Mouse (Mus musculus): ENCODE measurements around the gene Gm4756. TPM values are rescaled to one million over a fixed set of nuclear protein-coding genes. Genes with fewer than 3 reads are reported as not detected.
"Not testable (repeated sequence)": the region's sequence is repeated elsewhere in the genome, so short reads cannot be mapped to it uniquely, and the experiment has no call there.

Gm4756 gene
- polyA plus RNA-seq, 1 experiment from 2014 or later, result not detected

DNA sequence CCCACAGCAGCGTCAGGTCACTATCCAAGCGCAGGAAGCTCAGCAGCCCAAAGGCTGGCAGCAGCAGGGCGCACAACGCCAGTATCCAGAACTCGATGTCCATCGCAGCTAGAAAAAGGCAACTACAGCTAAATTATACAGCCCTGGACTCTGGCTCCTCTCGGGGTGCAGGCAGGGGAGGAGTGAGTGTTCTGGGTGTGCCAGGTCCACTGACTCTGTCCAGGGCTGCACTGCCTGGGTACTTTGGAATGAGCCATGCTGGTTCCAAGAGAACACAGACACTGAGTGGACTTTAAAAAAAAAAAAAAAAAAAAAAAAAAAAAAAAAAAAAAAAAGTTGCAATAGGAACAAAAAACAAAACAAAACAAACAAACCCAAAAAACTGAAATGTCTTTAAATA, 20.7 kb downstream of the Gm4756 start:
- ATAC-seq (ENCODE audit: insufficient number of reproducible peaks, insufficient read depth, low FRiP score, low TSS enrichment, low read depth), result no peak
- Histone ChIP-seq H3K9me3 (no peaks in the 10 kb centered on the region), H3K4me1 (no peaks in the 10 kb centered on the region), H3K4me3 (no peak overlapping the region), H3K27me3 (no peaks in the 10 kb centered on the region), H3K9ac (no peak overlapping the region), H3K36me3 (no peaks in the 10 kb centered on the region), H3K4me2 (no peak overlapping the region), H3K27ac (no peak overlapping the region)
- 93% methylated on average over 7 of the region's 7 CpGs for WGBS

DNA sequence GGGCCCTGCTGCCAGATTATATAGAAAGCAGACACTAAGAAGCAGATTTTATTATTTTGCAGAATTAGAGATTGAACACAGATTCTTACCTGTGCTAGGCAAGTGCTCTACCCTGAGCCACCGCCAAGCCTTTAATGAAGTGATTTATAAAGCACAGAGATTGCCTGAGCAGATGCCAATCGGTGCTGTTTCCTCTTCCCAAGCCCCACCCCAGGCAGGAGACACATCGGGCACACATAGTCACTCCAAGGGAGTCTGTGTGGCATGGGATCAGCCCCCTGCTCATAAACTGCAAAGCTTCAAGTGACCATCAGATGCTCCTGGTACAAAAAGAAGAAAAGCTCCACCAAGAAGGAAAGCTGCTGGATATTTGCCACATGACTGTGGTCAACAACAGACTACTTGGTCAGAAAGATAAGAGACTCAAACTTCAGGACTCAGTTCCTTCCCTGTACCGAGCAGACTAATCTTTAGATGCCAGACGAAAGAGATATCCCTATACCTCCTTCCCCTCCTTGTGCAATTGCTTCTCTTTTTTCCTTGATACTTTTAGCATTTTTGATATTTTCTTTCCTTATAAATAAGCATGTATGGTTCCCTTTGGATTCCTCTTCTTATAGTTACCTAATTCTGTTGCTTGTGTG, 26.5 kb downstream of the Gm4756 start:
- Histone ChIP-seq H3K27ac (no peak overlapping the region), H3K4me1 (no peaks in the 10 kb centered on the region), H3K27me3 (no peaks in the 10 kb centered on the region), H3K9me3 (no peaks in the 10 kb centered on the region), H3K4me3 (no peak overlapping the region), H3K36me3 (no peaks in the 10 kb centered on the region), H3K9ac (no peak overlapping the region), H3K4me2 (no peak overlapping the region)
- ATAC-seq (ENCODE audit: insufficient number of reproducible peaks, insufficient read depth, low FRiP score, low TSS enrichment, low read depth), result no peak
- WGBS, result 83% methylated on average over 5 of the region's 5 CpGs

- ATAC-seq (ENCODE audit: insufficient number of reproducible peaks, insufficient read depth, low FRiP score, low TSS enrichment, low read depth), result no peak
- Histone ChIP-seq H3K9ac (no peak overlapping the region), H3K4me2 (no peak overlapping the region), H3K4me3 (no peak overlapping the region), H3K9me3 (no peaks in the 10 kb centered on the region), H3K27me3 (no peaks in the 10 kb centered on the region), H3K27ac (no peak overlapping the region), H3K36me3 (no peaks in the 10 kb centered on the region), H3K4me1 (no peaks in the 10 kb centered on the region)
- WGBS, result 83% methylated on average over 1 of the region's 1 CpGs
These were observed 28.0 kb downstream of the Gm4756 start for GRCm38 (mm10) chr12:72621441-72621840.

DNA sequence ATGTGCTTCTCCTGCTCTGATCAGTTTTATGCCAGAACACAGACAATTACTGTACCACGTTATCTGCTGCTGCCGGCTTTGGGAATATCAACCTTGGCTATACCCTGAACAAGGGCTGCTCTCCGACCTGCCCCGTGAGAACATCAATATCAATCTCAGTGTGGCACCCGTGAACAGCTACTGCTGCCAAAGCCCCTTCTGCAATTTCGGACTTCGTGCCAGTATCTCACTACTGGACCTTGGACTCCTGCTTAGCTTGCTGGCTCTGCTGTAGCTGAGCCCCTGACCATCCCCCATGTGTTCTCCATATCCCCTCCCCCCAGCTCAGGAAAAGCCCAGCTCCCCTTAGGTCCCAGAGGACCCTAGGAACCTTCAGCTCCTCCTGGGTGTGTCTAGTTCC, 28.6 kb downstream of the Gm4756 start:
- no peaks in the 10 kb centered on the region for H3K36me3 ChIP-seq
- H3K4me3 ChIP-seq, result no peak overlapping the region
- H3K9ac ChIP-seq, result no peak overlapping the region
- no peak overlapping the region for H3K4me2 ChIP-seq
- no peak overlapping the region for H3K27ac ChIP-seq
- no peaks in the 10 kb centered on the region for H3K27me3 ChIP-seq
- H3K9me3 ChIP-seq, result no peaks in the 10 kb centered on the region
- no peaks in the 10 kb centered on the region for H3K4me1 ChIP-seq
- WGBS, result 89% methylated on average over 7 of the region's 7 CpGs
- ATAC-seq (ENCODE audit: insufficient number of reproducible peaks, insufficient read depth, low FRiP score, low TSS enrichment, low read depth), result no peak

- Histone ChIP-seq H3K4me2 (no peak overlapping the region), H3K4me3 (no peak overlapping the region), H3K27me3 (no peaks in the 10 kb centered on the region), H3K27ac (no peak overlapping the region), H3K36me3 (no peaks in the 10 kb centered on the region), H3K9ac (no peak overlapping the region), H3K9me3 (no peaks in the 10 kb centered on the region), H3K4me1 (no peaks in the 10 kb centered on the region)
- 91% methylated on average over 3 of the region's 3 CpGs for WGBS
- ATAC-seq (ENCODE audit: insufficient number of reproducible peaks, insufficient read depth, low FRiP score, low TSS enrichment, low read depth), result no peak
These were observed 37.4 kb downstream of the Gm4756 start for GRCm38 (mm10) chr12:72612053-72612452.

GRCm38 (mm10) chr12:72598731-72599130, 50.7 kb downstream of the Gm4756 start:
- not testable (repeated sequence) for H3K9me3 ChIP-seq; H3K9ac ChIP-seq; H3K4me3 ChIP-seq; ATAC-seq (ENCODE audit: insufficient number of reproducible peaks, insufficient read depth, low FRiP score, low TSS enrichment, low read depth); H3K27ac ChIP-seq; H3K27me3 ChIP-seq; H3K4me1 ChIP-seq; H3K36me3 ChIP-seq; H3K4me2 ChIP-seq
- 84% methylated on average over 2 of the region's 2 CpGs for WGBS

DNA sequence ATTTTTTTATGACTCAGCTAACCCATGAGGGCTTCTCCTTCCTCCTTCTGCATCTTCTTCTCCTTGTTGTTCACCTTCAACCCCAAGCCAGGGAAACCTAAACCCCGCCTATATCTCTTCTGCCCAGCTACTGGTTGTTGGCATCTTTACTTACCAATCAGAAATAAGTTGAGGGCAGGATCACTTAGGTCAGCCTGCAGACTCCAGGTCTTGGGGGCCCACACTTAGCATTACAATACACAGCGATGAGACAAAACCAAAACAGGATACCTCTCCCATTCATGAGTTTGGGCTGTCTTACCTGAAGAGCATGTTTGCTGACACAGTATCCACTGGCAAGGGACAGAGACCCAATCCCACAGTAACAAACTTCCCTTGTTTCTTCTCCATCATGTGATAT, 55.5 kb downstream of the Gm4756 start:
- WGBS, result 56% methylated on average over 2 of the region's 2 CpGs
- H3K4me3 ChIP-seq, result no peak overlapping the region
- H3K9ac ChIP-seq, result no peak overlapping the region
- no peaks in the 10 kb centered on the region for H3K4me1 ChIP-seq
- ATAC-seq (ENCODE audit: insufficient number of reproducible peaks, insufficient read depth, low FRiP score, low TSS enrichment, low read depth), result no peak
- H3K27ac ChIP-seq, result no peak overlapping the region
- no peaks in the 10 kb centered on the region for H3K9me3 ChIP-seq
- H3K36me3 ChIP-seq, result no peaks in the 10 kb centered on the region
- H3K27me3 ChIP-seq, result no peaks in the 10 kb centered on the region
- no peak overlapping the region for H3K4me2 ChIP-seq

DNA sequence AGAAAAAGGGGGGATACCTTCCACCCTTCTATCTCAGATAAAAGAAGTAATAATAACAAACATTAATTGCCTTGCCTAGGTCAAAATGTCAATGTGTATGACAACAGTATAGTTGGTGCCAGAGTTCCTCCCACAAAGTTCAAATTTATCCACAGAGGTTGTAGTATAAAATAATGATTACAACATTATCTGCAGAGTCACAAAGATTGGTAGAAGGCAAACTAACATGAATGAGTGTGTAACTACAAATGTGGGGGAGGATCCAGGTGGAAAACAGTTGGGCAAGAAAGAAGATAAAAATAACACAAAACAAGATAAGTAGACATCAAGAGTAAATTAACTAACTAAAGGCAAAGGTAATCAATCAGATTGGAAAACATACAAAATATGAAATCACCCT, 56.5 kb downstream of the Gm4756 start:
- H3K4me2 ChIP-seq, result no peak overlapping the region
- H3K27ac ChIP-seq, result no peak overlapping the region
- ATAC-seq (ENCODE audit: insufficient number of reproducible peaks, insufficient read depth, low FRiP score, low TSS enrichment, low read depth), result no peak
- no peak overlapping the region for H3K9ac ChIP-seq
- H3K4me1 ChIP-seq, result no peaks in the 10 kb centered on the region
- H3K9me3 ChIP-seq, result no peaks in the 10 kb centered on the region
- H3K27me3 ChIP-seq, result no peaks in the 10 kb centered on the region
- H3K4me3 ChIP-seq, result no peak overlapping the region
- H3K36me3 ChIP-seq, result no peaks in the 10 kb centered on the region

DNA sequence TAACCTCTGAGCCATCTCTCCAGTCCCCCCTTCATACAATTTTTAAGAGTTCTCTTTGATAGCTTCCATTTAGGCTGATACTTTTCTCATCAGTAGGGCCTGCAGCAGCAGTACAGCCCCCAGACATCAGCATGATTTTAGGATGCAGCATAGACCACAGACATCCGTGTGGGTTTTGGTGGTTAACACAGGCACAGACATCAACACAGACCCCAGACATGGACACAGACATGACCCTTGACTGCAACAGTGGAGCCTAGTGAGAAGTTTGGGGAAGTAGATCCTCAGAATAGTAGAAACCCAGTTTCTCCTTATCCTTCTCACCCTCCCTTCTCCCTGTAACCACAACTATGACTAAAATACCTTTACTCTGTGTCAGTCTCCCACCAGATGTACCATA, 64.1 kb downstream of the Gm4756 start:
- H3K27ac ChIP-seq, result no peak overlapping the region
- H3K36me3 ChIP-seq, result no peaks in the 10 kb centered on the region
- no peaks in the 10 kb centered on the region for H3K9me3 ChIP-seq
- 93% methylated on average over 1 of the region's 1 CpGs for WGBS
- ATAC-seq (ENCODE audit: insufficient number of reproducible peaks, insufficient read depth, low FRiP score, low TSS enrichment, low read depth), result no peak
- no peak overlapping the region for H3K4me3 ChIP-seq
- no peak overlapping the region for H3K9ac ChIP-seq
- no peak overlapping the region for H3K4me2 ChIP-seq
- no peaks in the 10 kb centered on the region for H3K4me1 ChIP-seq
- H3K27me3 ChIP-seq, result no peaks in the 10 kb centered on the region

GRCm38 (mm10) chr12:72583099-72583498, 66.4 kb downstream of the Gm4756 start:
- Histone ChIP-seq H3K9ac (no peak overlapping the region), H3K4me3 (no peak overlapping the region), H3K4me1 (no peaks in the 10 kb centered on the region), H3K4me2 (no peak overlapping the region), H3K36me3 (peaks cover 10% of the 10 kb centered on the region; the same call in 1 of the 2 replicates), H3K9me3 (no peaks in the 10 kb centered on the region), H3K27ac (no peak overlapping the region), H3K27me3 (no peaks in the 10 kb centered on the region)
- no peak for ATAC-seq (ENCODE audit: insufficient number of reproducible peaks, insufficient read depth, low FRiP score, low TSS enrichment, low read depth)
- 89% methylated on average over 2 of the region's 2 CpGs for WGBS

GRCm38 (mm10) chr12:72582021-72582420, 67.4 kb downstream of the Gm4756 start:
- no peak overlapping the region for H3K27ac ChIP-seq
- no peaks in the 10 kb centered on the region for H3K9me3 ChIP-seq
- 86% methylated on average over 3 of the region's 3 CpGs for WGBS
- no peak overlapping the region for H3K4me2 ChIP-seq
- H3K27me3 ChIP-seq, result no peaks in the 10 kb centered on the region
- no peak overlapping the region for H3K4me3 ChIP-seq
- ATAC-seq (ENCODE audit: insufficient number of reproducible peaks, insufficient read depth, low FRiP score, low TSS enrichment, low read depth), result no peak
- H3K4me1 ChIP-seq, result no peaks in the 10 kb centered on the region
- H3K36me3 ChIP-seq, result peaks cover 10% of the 10 kb centered on the region; the same call in 1 of the 2 replicates
- H3K9ac ChIP-seq, result no peak overlapping the region

DNA sequence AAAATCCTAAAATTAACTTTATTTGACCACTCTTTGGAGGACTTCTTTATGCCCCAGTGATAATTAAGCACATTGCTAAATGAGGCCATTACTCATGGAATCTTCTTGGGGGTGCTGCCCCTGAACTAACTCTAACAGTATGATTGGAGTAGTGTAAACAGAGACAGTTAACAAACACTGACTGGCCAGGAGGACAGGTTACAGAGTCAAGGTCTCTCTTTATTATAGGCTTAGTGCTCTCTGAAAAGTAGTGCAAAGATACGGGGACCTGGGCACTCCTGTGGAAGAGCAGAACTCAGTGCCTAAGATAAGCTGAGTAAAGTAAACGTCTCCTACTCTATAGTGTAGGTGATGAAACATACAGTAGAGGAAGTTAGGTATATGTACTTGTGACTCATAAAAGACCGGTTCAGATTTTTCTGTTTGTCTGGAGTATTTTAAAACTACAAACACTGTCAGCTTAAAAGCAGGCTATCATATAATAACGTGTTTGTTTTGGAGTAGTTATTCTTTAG, 85.1 kb downstream of the Gm4756 start:
- Histone ChIP-seq H3K4me2 (no peak overlapping the region), H3K4me1 (no peaks in the 10 kb centered on the region), H3K4me3 (no peak overlapping the region), H3K27me3 (no peaks in the 10 kb centered on the region), H3K9me3 (no peaks in the 10 kb centered on the region), H3K9ac (no peak overlapping the region), H3K27ac (no peak overlapping the region), H3K36me3 (peaks cover 5% of the 10 kb centered on the region; the same call in 1 of the 2 replicates)
- ATAC-seq (ENCODE audit: insufficient number of reproducible peaks, insufficient read depth, low FRiP score, low TSS enrichment, low read depth), result no peak
- 87% methylated on average over 4 of the region's 4 CpGs for WGBS

Data from embryonic facial prominence, embryonic 13.5 days (tissue).